9 mouse cellular contexts compared by ENCODE assay signal in genomic region chr15:6570876-6571275, GRCm38 (mm10). TPM values are rescaled to one million over a fixed set of nuclear protein-coding genes. Genes with fewer than 3 reads are reported as not detected.
A peak's percentile ranks its signal among the peaks of the same experiment; 100 is the strongest.
DNase-seq lines count a peak whose midpoint lies in the region; ATAC-seq and TF ChIP-seq lines count a peak whose summit lies in the region.
"Had no signal": no experiment of that assay in that cellular context is flagged by ENCODE, and none has a peak within 500 bp of the region (broad histone marks: within the 10 kb centered on the region; RNA-seq: fewer than 3 reads in every experiment).

No protein-coding gene starts in this region.

- H3K4me3 ChIP-seq in C2C12 (ENCODE audit: insufficient read depth, poor library complexity, severe bottlenecking), result no peak overlapping the region
- H3K4me3 ChIP-seq in kidney, adult 2 months (ENCODE audit: insufficient read depth, low read depth, low read length), result no peak overlapping the region
- H3K4me3 ChIP-seq in limb, embryonic 14.5 days (replicated peaks; ENCODE audit: low read length), result no peak overlapping the region
- H3K4me3 ChIP-seq: heart, embryonic 13.5 days had no signal

- no peak overlapping the region for H3ac ChIP-seq in C2C12 (ENCODE audit: control insufficient read depth, insufficient read length, low read depth)

- WGBS in kidney, adult 2 months, result 2% methylated on average over 7 of the region's 7 CpGs
- 7% methylated on average over 7 of the region's 7 CpGs for WGBS in limb, embryonic 14.5 days

- no peak overlapping the region for H3K9ac ChIP-seq in limb, embryonic 14.5 days (ENCODE audit: low read depth, low read length, severe bottlenecking)
- H3K9ac ChIP-seq: heart, embryonic 13.5 days had no signal

- H3K79me2 ChIP-seq in C2C12 (ENCODE audit: control insufficient read depth, insufficient read depth), result no peaks in the 10 kb centered on the region

- peaks cover 2% of the 10 kb centered on the region; the same call in 1 of the 2 replicates for H3K4me1 ChIP-seq in kidney, adult 2 months (ENCODE audit: control insufficient read depth, insufficient read depth, low read length)
- H3K4me1 ChIP-seq in limb, embryonic 14.5 days (ENCODE audit: control insufficient read depth, insufficient read depth, low read length), result peaks cover 2% of the 10 kb centered on the region; the same call in 1 of the 2 replicates

- H3K4me2 ChIP-seq in limb, embryonic 14.5 days (replicated peaks; ENCODE audit: low read depth, low read length, severe bottlenecking), result no peak overlapping the region; the same call in 1 of the 2 replicates
- H3K4me2 ChIP-seq: heart, embryonic 13.5 days had no signal

- peak; percentile 53; the same call in 1 of the 2 replicates for ATAC-seq in limb, embryonic 14.5 days (ENCODE audit: low FRiP score, low read depth)

- H3K79me3 ChIP-seq in C2C12 (ENCODE audit: low read depth), result no peaks in the 10 kb centered on the region

- H3K36me3 ChIP-seq in C2C12 (ENCODE audit: control insufficient read depth, insufficient read depth), result no peaks in the 10 kb centered on the region
- no peaks in the 10 kb centered on the region for H3K36me3 ChIP-seq in kidney, adult 2 months (ENCODE audit: control insufficient read depth, insufficient read depth, low read length)
- no peaks in the 10 kb centered on the region for H3K36me3 ChIP-seq in limb, embryonic 14.5 days (ENCODE audit: control insufficient read depth, insufficient read depth, low read length)
- H3K36me3 ChIP-seq: heart, embryonic 13.5 days had no signal

- TF ChIP-seq POLR2A in kidney, adult 2 months (IDR thresholded peaks at IDR 0.05; ENCODE audit: low read depth, low read length), result no peak
- TF ChIP-seq POLR2A in limb, embryonic 14.5 days (IDR thresholded peaks at IDR 0.05; ENCODE audit: borderline replicate concordance, extremely low read depth, insufficient read depth, insufficient read length), result no peak

- H3K9me3 ChIP-seq in limb, embryonic 14.5 days (ENCODE audit: control insufficient read depth, low read length), result no peaks in the 10 kb centered on the region
- H3K9me3 ChIP-seq: heart, embryonic 13.5 days had no signal

- no peak overlapping the region for H3K27ac ChIP-seq in kidney, adult 2 months (ENCODE audit: insufficient read depth, low read depth, low read length)
- H3K27ac ChIP-seq in limb, embryonic 14.5 days (replicated peaks; ENCODE audit: low read depth, low read length), result no peak overlapping the region
- H3K27ac ChIP-seq: heart, embryonic 13.5 days had no signal

- peak; percentile 70 for DNase-seq in adrenal gland, adult 2 months
- DNase-seq in embryo, embryonic 10.5 days (ENCODE audit: low spot score), result peak; percentile 84
- DNase-seq in gastrocnemius, postnatal 25 days, result peak; percentile 29
- DNase-seq in kidney, adult 2 months, result peak; percentile 64
- peak; percentile 66 for DNase-seq in limb, embryonic 14.5 days (ENCODE audit: low spot score)
- DNase-seq in naive thymus-derived CD4-positive, alpha-beta T cell, adult 2 months (ENCODE audit: low read depth), result peak; percentile 81
- peak; percentile 71 for DNase-seq in testis, postnatal 10 days (ENCODE audit: low spot score)

- TF ChIP-seq CTCF in C2C12 (IDR thresholded peaks at IDR 0.05; ENCODE audit: control insufficient read depth, insufficient read depth, insufficient read length), result peak; percentile 82
- TF ChIP-seq CTCF in kidney, adult 2 months (conservative IDR thresholded peaks at IDR 0.05; ENCODE audit: insufficient read depth, insufficient read length, low read depth, low read length), result peak; percentile 85

- H3K27me3 ChIP-seq in C2C12 (ENCODE audit: control insufficient read depth, insufficient read depth, insufficient read length), result no peaks in the 10 kb centered on the region
- H3K27me3 ChIP-seq in kidney, adult 2 months (replicated peaks; ENCODE audit: control insufficient read depth, insufficient read depth, low read length), result no peaks in the 10 kb centered on the region
- H3K27me3 ChIP-seq in limb, embryonic 14.5 days (ENCODE audit: control insufficient read depth, insufficient read depth, low read length), result no peaks in the 10 kb centered on the region
- H3K27me3 ChIP-seq: heart, embryonic 13.5 days had no signal

TF ChIP-seq in C2C12, 6 proteins besides CTCF, POLR2A, EP300 and RAD21:
- no peak for TF ChIP-seq MAX (IDR thresholded peaks at IDR 0.05)
- TF ChIP-seq MYOD1 (IDR thresholded peaks at IDR 0.05; ENCODE audit: control insufficient read depth, insufficient read length, low read depth), result no peak
- no peak for TF ChIP-seq USF1 (IDR thresholded peaks at IDR 0.05; ENCODE audit: low read depth)
- no peak for TF ChIP-seq FOSL1 (IDR thresholded peaks at IDR 0.05; ENCODE audit: insufficient read depth, low read length, poor library complexity, severe bottlenecking)
- TF ChIP-seq MYOG (IDR thresholded peaks at IDR 0.05; ENCODE audit: control insufficient read depth, extremely low read depth, insufficient read length), result no peak
- no peak for TF ChIP-seq CEBPB (IDR thresholded peaks at IDR 0.05; ENCODE audit: low read depth)

RNA-seq across cellular contexts. Expression of gene Fyb, which starts 48.2 kb away (rescaled TPM):
- 190 TPM for polyA plus RNA-seq in C2C12 (2012; fragmentation: generic; extraction: Trizol)
- 10 to 100 TPM; 41.2 to 44.7 TPM for total RNA-seq in adrenal gland, adult 2 months (2021)
- 338 and 482 TPM in 2 replicates for polyA plus RNA-seq in adrenal gland, adult 2 months (2012; rRNA removed)
- total RNA-seq in gastrocnemius, postnatal 25 days (2021), result 1 to 10 TPM; 1.6 to 2.9 TPM
- 3.0 and 84.9 TPM in 2 replicates for polyA plus RNA-seq in kidney, adult 2 months (2012; rRNA removed)
- polyA plus RNA-seq in limb, embryonic 14.5 days (2012; rRNA removed), result 6.0 and 9.8 TPM in 2 replicates
- polyA plus RNA-seq in limb, embryonic 14.5 days (2014; fragmentation: Nextera tagmentation; extraction: Ambion mirVana), result 8.0 and 10.1 TPM in 2 replicates

Comparison
In these comparisons a context has a peak if more than half of its experiments do, and no peak if none do; other contexts are left out.
1. DNase-seq: peak in every context shown above with its lines; median percentile 84 in embryo, embryonic 10.5 days; 81 in naive thymus-derived CD4-positive, alpha-beta T cell, adult 2 months; 71 in testis, postnatal 10 days; 70 in adrenal gland, adult 2 months; 66 in limb, embryonic 14.5 days; 64 in kidney, adult 2 months; 29 in gastrocnemius, postnatal 25 days.